Mouse (Mus musculus) liver, adult 2 months (tissue): ENCODE results near the gene Mipep. TPM values are rescaled to one million over a fixed set of nuclear protein-coding genes. Genes with fewer than 3 reads are reported as not detected.
A peak's percentile ranks its signal among the peaks of the same experiment; 100 is the strongest.

Source experiments
- DNase-seq: peaks from one replicate; pipeline ENCODE4 v3.0.0-alpha.2; 2011; ENCODE audit warnings: low read depth, low spot score; ENCODE audit errors: extremely low read depth
- H3K27ac ChIP-seq: fragments of 200-500 bp; replicated peaks from 2 replicates; pipeline ENCODE4 v1.5.1; 2012; ENCODE audit warnings: low read depth, mild to moderate bottlenecking, control low read depth, inconsistent platforms, low read length; ENCODE audit not compliant: insufficient read depth
- H3K27me3 ChIP-seq: fragments of 200-500 bp; 2 replicates; pipeline ENCODE4 v1.6.1; 2012; ENCODE audit warnings: mild to moderate bottlenecking, moderate library complexity, low read length, inconsistent platforms; ENCODE audit not compliant: control insufficient read depth, insufficient read depth
- H3K36me3 ChIP-seq: fragments of 200-500 bp; 2 replicates; pipeline ENCODE4 v1.6.1; 2012; ENCODE audit warnings: low read length, inconsistent platforms; ENCODE audit not compliant: control insufficient read depth, insufficient read depth
- H3K4me1 ChIP-seq: fragments of 200-500 bp; 2 replicates; pipeline ENCODE4 v1.6.1; 2011; ENCODE audit warnings: low read length; ENCODE audit not compliant: control insufficient read depth, insufficient read depth
- H3K4me3 ChIP-seq: fragments of 200-500 bp; 2 replicates; pipeline ENCODE4 v1.5.1; 2011; ENCODE audit warnings: low read depth, mild to moderate bottlenecking, control low read depth, low read length, moderate library complexity; ENCODE audit not compliant: insufficient read depth
- H3K79me2 ChIP-seq: fragments of 200-500 bp; 2 replicates; pipeline ENCODE4 v1.6.1; 2012; ENCODE audit warnings: inconsistent platforms, mild to moderate bottlenecking, low read length, moderate library complexity; ENCODE audit not compliant: control insufficient read depth, insufficient read depth
- H3K9ac ChIP-seq: fragments of 200-500 bp; 2 replicates; pipeline ENCODE4 v1.6.1; 2012; ENCODE audit warnings: low read depth, mild to moderate bottlenecking, control low read depth, inconsistent platforms, low read length
- CTCF ChIP-seq: fragments of 200-500 bp; IDR thresholded peaks from 2 replicates; pipeline ENCODE4 v1.5.1; 2011; ENCODE audit warnings: low read depth, low read length, control low read depth
- POLR2A ChIP-seq: fragments of 200-500 bp; IDR thresholded peaks from 2 replicates; pipeline ENCODE4 v1.6.1; 2011; ENCODE audit warnings: low read length, control low read depth; ENCODE audit not compliant: insufficient read depth; ENCODE audit errors: extremely low read depth
- WGBS: fragments of 180-500 bp; shearing (Covaris S2); methylation state at CpG from one replicate; pipeline ENCODE4 v1.1.7; 2018; 5-methylcytosine and 5-hydroxymethylcytosine counted together
- polyA plus RNA-seq: library from polyadenylated mRNA; depleted of rRNA; stranded (reverse); fragments of >200 nt; gene quantifications from 2 replicates; pipeline ENCODE4 v1.2.3, GENCODE M21; 2012
- total RNA-seq: library from RNA; depleted of rRNA; stranded (reverse); fragments of >200 nt; gene quantifications from 2 replicates; pipeline ENCODE4 v1.2.3, GENCODE M21; 2014

The Mipep gene
- total and polyA plus RNA-seq, 2 experiments, result 13.9 to 30.1 TPM

- Histone ChIP-seq H3K79me2 (no peaks in the 10 kb centered on the region), H3K4me3 (no peak overlapping the region), H3K27ac (no peak overlapping the region; the same call in 1 of the 2 replicates), H3K9ac (no peak overlapping the region), H3K4me1 (peaks cover 14% of the 10 kb centered on the region), H3K36me3 (no peaks in the 10 kb centered on the region), H3K27me3 (no peaks in the 10 kb centered on the region)
- WGBS, result 47% methylated on average over 10 of the region's 10 CpGs
- TF ChIP-seq POLR2A (no peak), CTCF (no peak)
- peak; percentile 79 for DNase-seq
Observed at GRCm38 (mm10) chr14:60906421-60907374, 122.3 kb downstream of the Mipep start.

GRCm38 (mm10) chr14:60909351-60909750, 125.0 kb downstream of the Mipep start:
- Histone ChIP-seq H3K36me3 (no peaks in the 10 kb centered on the region), H3K4me3 (no peak overlapping the region)
- WGBS, result 32% methylated on average over 4 of the region's 4 CpGs

GRCm38 (mm10) chr14:60910506-60911444, 126.4 kb downstream of the Mipep start:
- H3K27ac ChIP-seq, result 0 out of 2 replicates have a peak overlapping the region, but pooled peaks have one; percentile 16
- no peak overlapping the region for H3K4me3 ChIP-seq
- no peaks in the 10 kb centered on the region for H3K27me3 ChIP-seq
- no peak for TF ChIP-seq POLR2A
- TF ChIP-seq CTCF, result no peak
- no peaks in the 10 kb centered on the region for H3K79me2 ChIP-seq
- peak; percentile 41 for DNase-seq
- no peak overlapping the region for H3K9ac ChIP-seq
- no peaks in the 10 kb centered on the region for H3K36me3 ChIP-seq
- 86% methylated on average over 12 of the region's 12 CpGs for WGBS
- peaks cover 14% of the 10 kb centered on the region for H3K4me1 ChIP-seq

More at GRCm38 (mm10) chr14:60909351-60909750, 125.0 kb downstream of the Mipep start:
- Histone ChIP-seq H3K27me3 (no peaks in the 10 kb centered on the region), H3K79me2 (no peaks in the 10 kb centered on the region), H3K27ac (peak overlapping the region; percentile 28; the same call in 1 of the 2 replicates), H3K9ac (no peak overlapping the region), H3K4me1 (peaks cover 14% of the 10 kb centered on the region)
- peak; percentile 91 for DNase-seq
- TF ChIP-seq POLR2A (no peak), CTCF (no peak)

GRCm38 (mm10) chr14:60912981-60913468, 128.7 kb downstream of the Mipep start:
- DNase-seq, result no peak
- no peak for TF ChIP-seq POLR2A
- no peak for TF ChIP-seq CTCF
- WGBS, result 59% methylated on average over 8 of the region's 8 CpGs

GRCm38 (mm10) chr14:60916661-60917060, 132.3 kb downstream of the Mipep start:
- 60% methylated on average over 4 of the region's 4 CpGs for WGBS
- no peak overlapping the region for H3K27ac ChIP-seq

More at GRCm38 (mm10) chr14:60912981-60913468, 128.7 kb downstream of the Mipep start:
- Histone ChIP-seq H3K9ac (no peak overlapping the region), H3K36me3 (no peaks in the 10 kb centered on the region), H3K4me3 (no peak overlapping the region), H3K79me2 (no peaks in the 10 kb centered on the region), H3K27ac (no peak overlapping the region), H3K4me1 (peaks cover 11% of the 10 kb centered on the region), H3K27me3 (no peaks in the 10 kb centered on the region)

More at GRCm38 (mm10) chr14:60916661-60917060, 132.3 kb downstream of the Mipep start:
- no peak overlapping the region for H3K9ac ChIP-seq
- no peaks in the 10 kb centered on the region for H3K79me2 ChIP-seq
- no peaks in the 10 kb centered on the region for H3K36me3 ChIP-seq
- DNase-seq, result peak; percentile 31
- TF ChIP-seq CTCF, result no peak
- TF ChIP-seq POLR2A, result no peak
- H3K4me3 ChIP-seq, result no peak overlapping the region
- H3K4me1 ChIP-seq, result peaks cover 2% of the 10 kb centered on the region; the same call in 1 of the 2 replicates
- H3K27me3 ChIP-seq, result no peaks in the 10 kb centered on the region; the same call in 1 of the 2 replicates
